Mouse (Mus musculus) stomach, postnatal 0 days (tissue): ENCODE measurements around the gene Tnfrsf14. TPM values are rescaled to one million over a fixed set of nuclear protein-coding genes. Genes with fewer than 3 reads are reported as not detected.

Experiments used
- ATAC-seq: fragments of 200-750 bp; cut with Nextera tagmentation; 2 replicates; pipeline ENCODE4 v1.8.0; 2017; ENCODE audit not compliant: low FRiP score, low TSS enrichment
- DNase-seq: peaks from one replicate; pipeline ENCODE4 v3.0.0-alpha.2; 2016; ENCODE audit warnings: low spot score
- H3K27ac ChIP-seq: fragments of 300-500 bp; sonication (generic); replicated peaks from 2 replicates; pipeline ENCODE4 v1.5.1; 2014; ENCODE audit warnings: mild to moderate bottlenecking, control low read depth
- H3K27me3 ChIP-seq: fragments of 300-500 bp; sonication (generic); 2 replicates; pipeline ENCODE4 v1.6.1; 2014; ENCODE audit warnings: low read length; ENCODE audit not compliant: control insufficient read depth, insufficient read depth
- H3K36me3 ChIP-seq: fragments of 300-500 bp; sonication (generic); 2 replicates; pipeline ENCODE4 v1.6.1; 2014; ENCODE audit warnings: low read length, mixed read lengths; ENCODE audit not compliant: control insufficient read depth, insufficient read depth
- H3K4me1 ChIP-seq: fragments of 300-500 bp; sonication (generic); replicated peaks from 2 replicates; pipeline ENCODE4 v1.6.1; 2014; ENCODE audit warnings: antibody characterized with exemption; ENCODE audit not compliant: control insufficient read depth, insufficient read depth
- H3K4me2 ChIP-seq: fragments of 300-500 bp; sonication (generic); replicated peaks from 2 replicates; pipeline ENCODE4 v1.6.1; 2014; ENCODE audit warnings: low read depth, mild to moderate bottlenecking, control low read depth, moderate library complexity
- H3K4me3 ChIP-seq: fragments of 300-500 bp; sonication (generic); 2 replicates; pipeline ENCODE4 v1.5.1; 2014; ENCODE audit warnings: low read depth, low read length, control low read depth
- H3K9ac ChIP-seq: fragments of 300-500 bp; sonication (generic); 2 replicates; pipeline ENCODE4 v1.6.1; 2014; ENCODE audit warnings: mild to moderate bottlenecking, low read length, control low read depth, mixed read lengths
- H3K9me3 ChIP-seq: fragments of 300-500 bp; sonication (generic); 2 replicates; pipeline ENCODE4 v1.6.1; 2016; ENCODE audit warnings: low read length; ENCODE audit not compliant: control insufficient read depth
- CTCF ChIP-seq: IDR thresholded peaks from 2 replicates; pipeline ENCODE4 v1.5.1; 2016; ENCODE audit warnings: antibody characterized with exemption, low read depth, mild to moderate bottlenecking, moderate library complexity
- EP300 ChIP-seq: optimal IDR thresholded peaks from 2 replicates; pipeline ENCODE3; 2016; ENCODE audit warnings: antibody characterized with exemption
- WGBS: fragments of 180-500 bp; shearing (Covaris S2); extraction: QIAGEN DNeasy Blood & Tissue Kit; methylation state at CpG from one replicate; pipeline ENCODE4 v1.1.7; 2014; 5-methylcytosine and 5-hydroxymethylcytosine counted together
- polyA plus RNA-seq: library from polyadenylated mRNA; unstranded; fragments of >200 nt; fragmentation: Nextera tagmentation; extraction: Ambion mirVana; gene quantifications from 2 replicates; pipeline ENCODE4 v1.2.1, GENCODE M21; 2015

Gene Tnfrsf14
- polyA plus RNA-seq, 1 experiment from 2014 or later, result 0.61 TPM

DNA sequence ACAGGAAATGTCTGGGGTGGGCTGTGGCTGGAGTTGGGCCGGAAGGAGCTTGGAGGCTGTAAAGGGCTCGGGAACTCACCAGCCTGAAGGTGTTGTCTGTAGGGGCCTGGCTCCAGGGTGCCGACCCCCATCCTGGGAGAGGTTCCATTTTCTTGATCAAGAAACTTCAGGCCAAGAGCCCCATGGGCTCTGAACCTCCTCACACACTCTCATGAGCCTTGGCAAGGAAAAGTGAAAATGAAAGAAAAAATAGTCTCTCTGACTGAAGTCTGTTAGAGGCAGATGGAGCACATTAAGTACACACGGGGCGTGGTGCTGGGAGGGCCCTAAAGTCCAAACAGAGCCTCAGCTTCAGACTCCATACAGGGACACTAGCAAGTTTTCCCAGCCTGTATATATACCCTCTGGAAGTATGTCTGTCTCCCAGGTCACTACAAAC lies 445 bp downstream of the Tnfrsf14 start:
- Histone ChIP-seq H3K9ac (peak overlapping the region; percentile 55), H3K27me3 (no peaks in the 10 kb centered on the region), H3K27ac (peak overlapping the region; percentile 71), H3K9me3 (no peaks in the 10 kb centered on the region), H3K36me3 (no peaks in the 10 kb centered on the region), H3K4me3 (peak overlapping the region; percentile 38), H3K4me2 (peak overlapping the region; percentile 62), H3K4me1 (peaks cover 3% of the 10 kb centered on the region; the same call in 1 of the 2 replicates)
- no peak for TF ChIP-seq CTCF
- 14% methylated on average over 5 of the region's 5 CpGs for WGBS
- DNase-seq (peak; percentile 67), ATAC-seq (peak; percentile 71)

DNA sequence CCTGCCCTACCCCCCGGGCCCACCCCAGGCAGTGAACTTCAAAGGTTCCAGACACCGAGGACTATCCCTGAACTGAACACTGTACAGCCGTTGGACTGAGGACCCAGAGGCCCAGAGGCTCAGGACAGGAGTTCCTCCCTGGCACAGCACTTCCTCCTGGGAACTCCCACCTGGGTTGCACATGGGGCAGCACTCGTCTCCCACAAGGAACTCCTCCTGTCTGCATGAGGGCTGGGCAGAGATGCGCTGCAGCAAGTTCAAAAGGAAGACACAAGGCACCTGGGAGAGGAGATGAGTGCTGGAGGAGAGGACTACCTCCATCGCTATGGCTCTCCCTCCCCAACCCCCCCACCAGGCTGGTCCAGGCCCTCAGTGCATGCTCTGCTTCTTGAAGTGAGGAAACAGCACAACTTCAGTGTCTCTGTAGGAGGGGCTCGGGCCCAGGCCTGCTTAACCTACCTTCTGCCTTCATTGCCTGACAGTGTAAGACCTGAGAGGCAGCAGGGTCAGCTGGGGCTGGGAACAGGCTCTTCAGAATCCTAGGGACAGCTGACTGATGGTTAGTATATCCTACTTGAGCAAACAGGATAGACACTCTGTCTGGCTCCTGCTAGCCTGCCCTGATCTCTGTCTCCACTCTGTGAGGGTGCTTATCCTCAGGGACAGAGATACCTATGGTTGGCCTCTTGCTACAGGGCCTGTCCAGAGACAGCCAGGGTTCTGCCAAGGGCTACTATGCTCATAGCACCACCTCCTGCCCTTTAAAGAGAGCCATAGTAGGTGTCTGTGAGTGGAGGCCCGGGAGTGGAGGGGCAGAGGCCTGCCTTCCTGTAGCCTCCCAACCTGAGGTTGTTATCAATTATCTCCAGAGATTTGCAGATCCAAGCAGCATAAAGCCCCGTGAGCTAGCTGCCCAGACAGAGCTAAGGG lies 1.1 kb downstream of the Tnfrsf14 start:
- Histone ChIP-seq H3K4me1 (peaks cover 3% of the 10 kb centered on the region; the same call in 1 of the 2 replicates), H3K4me3 (peak overlapping the region; percentile 38), H3K9me3 (no peaks in the 10 kb centered on the region), H3K4me2 (peak overlapping the region; percentile 62), H3K9ac (peak overlapping the region; percentile 55), H3K27ac (peak overlapping the region; percentile 71), H3K27me3 (no peaks in the 10 kb centered on the region), H3K36me3 (no peaks in the 10 kb centered on the region)
- DNase-seq (no peak), ATAC-seq (peak; percentile 28; the same call in 1 of the 2 replicates)
- TF ChIP-seq CTCF, result no peak
- no peak for TF ChIP-seq EP300
- WGBS, result 56% methylated on average over 9 of the region's 9 CpGs

DNA sequence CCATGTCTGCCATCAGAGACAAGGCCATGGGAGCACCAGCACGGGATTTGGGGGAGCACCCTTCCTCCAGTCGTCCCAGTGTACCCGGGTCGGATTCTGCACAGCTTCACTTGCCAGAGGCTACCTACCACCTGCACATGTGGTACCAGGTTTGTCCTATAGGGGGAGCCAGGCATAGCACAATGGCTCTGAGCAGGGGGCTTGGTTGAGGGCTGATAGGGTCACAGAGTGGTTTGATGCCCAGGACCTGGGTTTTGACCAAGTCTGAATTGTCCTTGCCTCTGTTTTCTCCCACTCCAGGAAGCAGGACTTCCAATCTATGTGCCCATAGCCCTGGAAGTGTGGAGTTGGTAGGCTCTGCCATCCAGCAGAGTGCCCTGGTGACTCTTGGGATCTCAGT lies 3.0 kb downstream of the Tnfrsf14 start:
- Histone ChIP-seq H3K9ac (no peak overlapping the region), H3K4me3 (no peak overlapping the region), H3K36me3 (no peaks in the 10 kb centered on the region), H3K27me3 (no peaks in the 10 kb centered on the region), H3K4me2 (no peak overlapping the region), H3K9me3 (no peaks in the 10 kb centered on the region), H3K27ac (no peak overlapping the region), H3K4me1 (peaks cover 3% of the 10 kb centered on the region; the same call in 1 of the 2 replicates)
- WGBS, result 56% methylated on average over 4 of the region's 4 CpGs
- no peak for ATAC-seq
- DNase-seq, result no peak
- peak; percentile 58 for TF ChIP-seq CTCF
- no peak for TF ChIP-seq EP300

DNA sequence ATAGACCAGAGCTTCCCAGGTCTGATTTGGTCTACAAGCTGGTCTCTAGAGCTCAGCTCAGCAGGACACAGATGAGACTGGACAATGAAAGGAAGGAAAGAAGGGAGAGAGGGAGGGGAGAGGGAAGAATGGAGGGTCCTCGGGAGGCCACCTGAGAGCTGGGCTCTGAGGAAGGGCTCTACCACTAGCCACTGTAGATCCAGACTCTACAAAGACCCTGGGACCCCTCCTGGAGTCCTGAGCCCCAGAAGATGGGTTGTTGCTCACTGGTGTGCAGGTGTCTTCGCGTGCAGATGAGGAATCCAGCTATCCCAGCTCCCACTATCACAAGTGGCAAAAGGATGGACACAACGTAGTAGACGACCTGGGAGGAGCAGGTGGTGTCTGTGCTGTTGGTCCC lies 5.4 kb downstream of the Tnfrsf14 start:
- no peak for TF ChIP-seq CTCF
- no peak for TF ChIP-seq EP300
- H3K4me2 ChIP-seq, result no peak overlapping the region
- H3K9me3 ChIP-seq, result no peaks in the 10 kb centered on the region
- peaks cover 3% of the 10 kb centered on the region; the same call in 1 of the 2 replicates for H3K4me1 ChIP-seq
- no peak for ATAC-seq
- H3K36me3 ChIP-seq, result no peaks in the 10 kb centered on the region; the same call in 1 of the 2 replicates
- no peak for DNase-seq
- no peak overlapping the region for H3K4me3 ChIP-seq
- 85% methylated on average over 5 of the region's 5 CpGs for WGBS
- H3K27ac ChIP-seq, result no peak overlapping the region
- no peak overlapping the region for H3K9ac ChIP-seq
- no peaks in the 10 kb centered on the region for H3K27me3 ChIP-seq

DNA sequence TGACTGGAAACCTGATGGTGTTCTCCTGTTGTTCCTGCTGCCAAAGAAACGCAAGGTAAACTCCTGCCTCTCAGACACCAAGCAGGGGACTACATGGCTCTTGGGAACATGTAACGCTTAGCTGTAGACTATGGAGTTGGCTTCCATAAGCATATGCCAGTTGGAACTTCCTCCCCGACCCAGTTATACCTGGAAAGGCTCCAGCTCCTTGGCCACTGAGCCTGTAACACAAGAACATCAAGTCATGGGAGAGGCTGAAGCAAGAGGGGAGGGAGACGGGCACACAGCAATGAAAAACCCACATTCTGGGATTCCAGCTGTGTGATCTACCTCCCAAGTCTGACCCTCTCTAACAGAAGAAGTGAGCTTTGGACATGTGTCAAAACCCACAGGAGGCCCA lies 6.1 kb downstream of the Tnfrsf14 start:
- Histone ChIP-seq H3K27me3 (no peaks in the 10 kb centered on the region), H3K9me3 (no peaks in the 10 kb centered on the region), H3K4me3 (no peak overlapping the region), H3K4me1 (no peaks in the 10 kb centered on the region), H3K4me2 (no peak overlapping the region), H3K27ac (no peak overlapping the region), H3K36me3 (no peaks in the 10 kb centered on the region; the same call in 1 of the 2 replicates), H3K9ac (no peak overlapping the region)
- TF ChIP-seq EP300, result no peak
- TF ChIP-seq CTCF, result no peak
- DNase-seq, result no peak
- no peak for ATAC-seq
- WGBS, result 78% methylated on average over 4 of the region's 4 CpGs

DNA sequence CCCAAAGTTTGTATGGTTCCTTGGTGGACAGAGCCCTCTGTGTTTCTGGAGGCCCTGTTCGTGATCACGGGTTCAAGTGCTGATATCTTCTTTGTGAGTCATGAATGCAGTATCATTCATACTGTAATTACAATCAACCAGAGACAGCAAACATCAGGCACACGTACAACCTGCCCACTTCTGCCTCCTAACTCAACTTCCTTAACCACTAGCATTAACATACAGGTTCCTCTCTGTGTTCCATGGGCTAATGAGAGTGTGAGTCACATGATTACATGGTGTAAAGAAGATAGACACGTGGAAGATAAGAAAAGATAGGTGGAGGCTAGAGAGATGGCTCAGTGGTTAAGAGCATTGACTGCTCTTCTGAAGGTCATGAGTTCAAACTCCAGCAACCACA lies 11.7 kb downstream of the Tnfrsf14 start:
- H3K27me3 ChIP-seq, result no peaks in the 10 kb centered on the region
- no peak overlapping the region for H3K4me2 ChIP-seq
- no peaks in the 10 kb centered on the region; the same call in 1 of the 2 replicates for H3K36me3 ChIP-seq
- H3K4me3 ChIP-seq, result no peak overlapping the region
- H3K27ac ChIP-seq, result no peak overlapping the region
- WGBS, result 70% methylated on average over 4 of the region's 4 CpGs
- H3K9me3 ChIP-seq, result no peaks in the 10 kb centered on the region
- TF ChIP-seq CTCF (no peak), EP300 (no peak)
- ATAC-seq (peak; percentile 66), DNase-seq (no peak)
- H3K4me1 ChIP-seq, result no peaks in the 10 kb centered on the region
- H3K9ac ChIP-seq, result no peak overlapping the region
